Mouse (Mus musculus): ENCODE measurements around the gene Slfn4.
"Not testable (repeated sequence)": the region's sequence is repeated elsewhere in the genome, so short reads cannot be mapped to it uniquely, and the experiment has no call there.

Gene Slfn4

GRCm38 (mm10) chr11:83174948-83175539 is at the start of gene Slfn4:
TSS of gene Slfn4 (plus strand) at chr11:83175186.
- no peak for DNase-seq (ENCODE audit: extremely low read depth, low read depth)

- not testable (repeated sequence) for DNase-seq (ENCODE audit: extremely low read depth, low read depth)
Measured at GRCm38 (mm10) chr11:83125633-83126032, 49.4 kb upstream of the Slfn4 start.

GRCm38 (mm10) chr11:83137253-83137652 is 37.7 kb upstream of the Slfn4 start:
- DNase-seq (ENCODE audit: extremely low read depth, low read depth), result not testable (repeated sequence)

- not testable (repeated sequence) for DNase-seq (ENCODE audit: extremely low read depth, low read depth)
Measured at GRCm38 (mm10) chr11:83148939-83149338, 26.0 kb upstream of the Slfn4 start.

- DNase-seq (ENCODE audit: extremely low read depth, low read depth), result no peak
Measured at GRCm38 (mm10) chr11:83191134-83191893, 16.3 kb downstream of the Slfn4 start, which contains the start of gene Slfn3. TSS of gene Slfn3 (plus strand) at chr11:83191330.

GRCm38 (mm10) chr11:83192001-83192400 is 17.0 kb downstream of the Slfn4 start:
- peak; percentile 21 for DNase-seq (ENCODE audit: extremely low read depth, low read depth)

GRCm38 (mm10) chr11:83205002-83205401 is 30.0 kb downstream of the Slfn4 start:
- DNase-seq (ENCODE audit: extremely low read depth, low read depth), result no peak

- DNase-seq (ENCODE audit: extremely low read depth, low read depth), result no peak
Measured at GRCm38 (mm10) chr11:83216119-83216518, 41.1 kb downstream of the Slfn4 start.

- DNase-seq (ENCODE audit: extremely low read depth, low read depth), result no peak
Measured at GRCm38 (mm10) chr11:83221328-83221877, 46.4 kb downstream of the Slfn4 start.

GRCm38 (mm10) chr11:83223367-83223766 is 48.4 kb downstream of the Slfn4 start:
- DNase-seq (ENCODE audit: extremely low read depth, low read depth), result peak; percentile 89

- not testable (repeated sequence) for DNase-seq (ENCODE audit: extremely low read depth, low read depth)
Measured at GRCm38 (mm10) chr11:83223793-83224192, 48.8 kb downstream of the Slfn4 start.

- DNase-seq (ENCODE audit: extremely low read depth, low read depth), result peak; percentile 98
Measured at GRCm38 (mm10) chr11:83224217-83224616, 49.2 kb downstream of the Slfn4 start.

GRCm38 (mm10) chr11:83224750-83225149 is 49.8 kb downstream of the Slfn4 start:
- DNase-seq (ENCODE audit: extremely low read depth, low read depth), result no peak

- no peak for DNase-seq (ENCODE audit: extremely low read depth, low read depth)
Measured at GRCm38 (mm10) chr11:83225371-83225960, 50.5 kb downstream of the Slfn4 start.

GRCm38 (mm10) chr11:83227926-83228723 is 53.1 kb downstream of the Slfn4 start:
- DNase-seq (ENCODE audit: extremely low read depth, low read depth), result no peak

GRCm38 (mm10) chr11:83230966-83231365 is 56.0 kb downstream of the Slfn4 start:
- DNase-seq (ENCODE audit: extremely low read depth, low read depth), result no peak

GRCm38 (mm10) chr11:83233621-83234020 is 58.6 kb downstream of the Slfn4 start:
- not testable (repeated sequence) for DNase-seq (ENCODE audit: extremely low read depth, low read depth)

- not testable (repeated sequence) for DNase-seq (ENCODE audit: extremely low read depth, low read depth)
Measured at GRCm38 (mm10) chr11:83237390-83237789, 62.4 kb downstream of the Slfn4 start.

GRCm38 (mm10) chr11:83238389-83238788 is 63.4 kb downstream of the Slfn4 start:
- no peak for DNase-seq (ENCODE audit: extremely low read depth, low read depth)

- no peak for DNase-seq (ENCODE audit: extremely low read depth, low read depth)
Measured at GRCm38 (mm10) chr11:83239811-83240210, 64.8 kb downstream of the Slfn4 start.

Data from MEL-GATA-1-ER (cell line).